Mouse (Mus musculus) lung, embryonic 15.5 days (tissue): Measurements from ENCODE around the gene Scamp1. TPM values are rescaled to one million over a fixed set of nuclear protein-coding genes. Genes with fewer than 3 reads are reported as not detected.
A peak's percentile ranks its signal among the peaks of the same experiment; 100 is the strongest.

Experiments used
- ATAC-seq: fragments of 200-750 bp; cut with Nextera tagmentation; 2 replicates; pipeline ENCODE4 v1.8.0; 2017; ENCODE audit warnings: moderate number of reproducible peaks, borderline replicate concordance; ENCODE audit not compliant: low FRiP score, low TSS enrichment; ENCODE audit errors: extremely low read depth
- H3K27ac ChIP-seq: fragments of 300-500 bp; sonication (generic); 2 replicates; pipeline ENCODE4 v1.5.1; 2015; ENCODE audit warnings: moderate library complexity, mild to moderate bottlenecking, inconsistent platforms
- H3K27me3 ChIP-seq: fragments of 300-500 bp; sonication (generic); 2 replicates; pipeline ENCODE4 v1.6.1; 2015; ENCODE audit warnings: inconsistent platforms
- H3K36me3 ChIP-seq: fragments of 300-500 bp; sonication (generic); 2 replicates; pipeline ENCODE4 v1.6.1; 2015; ENCODE audit warnings: inconsistent platforms
- H3K4me1 ChIP-seq: fragments of 300-500 bp; sonication (generic); 2 replicates; pipeline ENCODE4 v1.6.1; 2015; ENCODE audit warnings: inconsistent platforms
- H3K4me2 ChIP-seq: fragments of 300-500 bp; sonication (generic); 2 replicates; pipeline ENCODE4 v1.6.1; 2015; ENCODE audit warnings: inconsistent platforms, mild to moderate bottlenecking, moderate library complexity
- H3K4me3 ChIP-seq: fragments of 300-500 bp; sonication (generic); 2 replicates; pipeline ENCODE4 v1.5.1; 2015; ENCODE audit warnings: mild to moderate bottlenecking, inconsistent platforms
- H3K9ac ChIP-seq: fragments of 300-500 bp; sonication (generic); 2 replicates; pipeline ENCODE4 v1.6.1; 2015; ENCODE audit warnings: inconsistent platforms
- H3K9me3 ChIP-seq: fragments of 300-500 bp; sonication (generic); 2 replicates; pipeline ENCODE4 v1.6.1; 2016; ENCODE audit warnings: inconsistent platforms
- WGBS: fragments of 180-500 bp; shearing (Covaris S2); methylation state at CpG from one replicate; pipeline ENCODE4 v1.1.7; 2015; 5-methylcytosine and 5-hydroxymethylcytosine counted together
- polyA plus RNA-seq: library from polyadenylated mRNA; unstranded; fragments of >200 nt; fragmentation: Nextera tagmentation; extraction: Ambion mirVana; gene quantifications from 2 replicates; pipeline ENCODE4 v1.2.1, GENCODE M21; 2015

Scamp1 gene
- polyA plus RNA-seq, 1 experiment from 2014 or later = 31.7 TPM

DNA sequence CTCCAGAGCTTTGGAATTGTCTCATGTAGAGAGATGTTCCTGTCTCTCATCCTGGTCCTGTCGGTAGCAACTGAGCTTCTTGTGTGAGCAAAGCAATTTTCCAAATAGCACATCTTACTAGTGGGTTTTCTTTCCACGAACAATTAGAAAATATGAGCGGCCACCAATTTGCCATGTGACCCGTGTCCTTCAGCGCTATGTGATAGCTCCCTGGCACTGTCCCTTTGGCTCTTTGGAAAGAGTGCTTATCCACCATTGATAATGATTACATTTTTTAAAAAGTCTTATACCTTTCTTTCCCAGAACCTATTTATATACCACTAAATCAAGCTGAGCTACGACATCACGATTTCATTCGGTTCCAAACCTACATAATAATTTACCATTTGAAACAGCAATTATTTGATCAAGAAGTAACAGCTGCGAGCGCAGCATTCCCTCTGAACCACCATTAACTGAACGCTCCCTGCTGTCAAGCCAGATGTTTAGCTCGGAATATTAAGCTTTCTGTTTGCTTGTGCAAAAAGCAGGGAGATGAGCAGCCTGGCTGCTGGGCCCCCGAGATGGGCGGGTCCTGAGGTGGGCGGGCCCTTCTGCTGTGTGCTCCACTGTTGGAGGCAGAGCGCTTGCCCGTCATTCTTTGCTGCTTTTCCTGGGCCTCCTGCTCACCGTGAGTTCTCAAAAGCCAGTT lies 20.8 kb upstream of the Scamp1 start:
- WGBS = 33% methylated on average over 18 of the region's 18 CpGs
- Histone ChIP-seq H3K27me3 (no peaks in the 10 kb centered on the region), H3K4me3 (peak overlapping the region; percentile 11; the same call in 1 of the 2 replicates), H3K36me3 (no peaks in the 10 kb centered on the region), H3K9me3 (no peaks in the 10 kb centered on the region), H3K4me2 (peak overlapping the region; percentile 49), H3K9ac (no peak overlapping the region), H3K4me1 (peaks cover 7% of the 10 kb centered on the region; the same call in 1 of the 2 replicates), H3K27ac (no peak overlapping the region)
- ATAC-seq = peak; percentile 92; the same call in 1 of the 2 replicates

- 50% methylated on average over 7 of the region's 7 CpGs for WGBS
- Histone ChIP-seq H3K27me3 (no peaks in the 10 kb centered on the region), H3K4me3 (no peak overlapping the region), H3K27ac (no peak overlapping the region), H3K4me2 (no peak overlapping the region), H3K36me3 (no peaks in the 10 kb centered on the region), H3K4me1 (no peaks in the 10 kb centered on the region; the same call in 1 of the 2 replicates), H3K9me3 (no peaks in the 10 kb centered on the region), H3K9ac (no peak overlapping the region)
- ATAC-seq = no peak
Measured at GRCm38 (mm10) chr13:94300946-94301538, 15.4 kb upstream of the Scamp1 start.

GRCm38 (mm10) chr13:94300232-94300631 lies 14.6 kb upstream of the Scamp1 start:
- Histone ChIP-seq H3K36me3 (no peaks in the 10 kb centered on the region), H3K9me3 (no peaks in the 10 kb centered on the region), H3K27me3 (no peaks in the 10 kb centered on the region), H3K9ac (no peak overlapping the region), H3K4me2 (no peak overlapping the region), H3K4me1 (no peaks in the 10 kb centered on the region), H3K4me3 (no peak overlapping the region), H3K27ac (no peak overlapping the region)
- ATAC-seq = no peak
- 81% methylated on average over 4 of the region's 4 CpGs for WGBS

GRCm38 (mm10) chr13:94298401-94298800 lies 12.7 kb upstream of the Scamp1 start:
- Histone ChIP-seq H3K4me1 (no peaks in the 10 kb centered on the region), H3K9ac (no peak overlapping the region), H3K27ac (no peak overlapping the region), H3K9me3 (no peaks in the 10 kb centered on the region), H3K4me2 (no peak overlapping the region), H3K4me3 (no peak overlapping the region), H3K27me3 (no peaks in the 10 kb centered on the region), H3K36me3 (no peaks in the 10 kb centered on the region)
- no peak for ATAC-seq
- WGBS = 71% methylated on average over 4 of the region's 4 CpGs

DNA sequence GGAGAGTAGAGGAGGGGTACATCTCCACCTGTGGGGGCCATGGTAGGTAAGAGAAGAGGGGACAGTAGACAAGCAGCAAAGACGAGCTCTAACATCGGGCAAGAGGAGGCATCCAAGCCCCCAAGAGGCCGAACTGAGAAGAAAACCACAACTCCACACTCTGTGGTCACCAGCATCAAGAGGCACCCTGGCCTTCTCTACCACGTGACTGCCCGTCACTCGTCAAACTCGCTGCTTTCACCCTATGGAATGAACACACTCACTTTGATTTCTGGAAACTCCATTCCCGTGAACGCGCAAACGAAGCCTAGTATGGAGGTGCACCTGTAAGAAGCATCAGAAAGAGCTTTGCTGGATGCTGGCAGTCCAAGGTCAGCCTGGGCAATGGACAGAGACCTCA lies 10.7 kb upstream of the Scamp1 start:
- Histone ChIP-seq H3K27me3 (no peaks in the 10 kb centered on the region), H3K36me3 (no peaks in the 10 kb centered on the region), H3K9me3 (no peaks in the 10 kb centered on the region), H3K9ac (no peak overlapping the region), H3K4me3 (no peak overlapping the region), H3K27ac (no peak overlapping the region), H3K4me1 (no peaks in the 10 kb centered on the region), H3K4me2 (no peak overlapping the region)
- no peak for ATAC-seq
- WGBS = 79% methylated on average over 11 of the region's 11 CpGs

- H3K27me3 ChIP-seq = no peaks in the 10 kb centered on the region
- no peaks in the 10 kb centered on the region for H3K36me3 ChIP-seq
- no peak overlapping the region for H3K27ac ChIP-seq
- no peak overlapping the region for H3K9ac ChIP-seq
- no peak for ATAC-seq
- no peaks in the 10 kb centered on the region for H3K9me3 ChIP-seq
- H3K4me1 ChIP-seq = no peaks in the 10 kb centered on the region
- 75% methylated on average over 8 of the region's 8 CpGs for WGBS
- no peak overlapping the region for H3K4me3 ChIP-seq
- no peak overlapping the region for H3K4me2 ChIP-seq
Measured at GRCm38 (mm10) chr13:94295922-94296321, 10.3 kb upstream of the Scamp1 start.

GRCm38 (mm10) chr13:94294886-94295285 lies 9.2 kb upstream of the Scamp1 start:
- no peaks in the 10 kb centered on the region for H3K9me3 ChIP-seq
- WGBS = 38% methylated on average over 3 of the region's 3 CpGs

DNA sequence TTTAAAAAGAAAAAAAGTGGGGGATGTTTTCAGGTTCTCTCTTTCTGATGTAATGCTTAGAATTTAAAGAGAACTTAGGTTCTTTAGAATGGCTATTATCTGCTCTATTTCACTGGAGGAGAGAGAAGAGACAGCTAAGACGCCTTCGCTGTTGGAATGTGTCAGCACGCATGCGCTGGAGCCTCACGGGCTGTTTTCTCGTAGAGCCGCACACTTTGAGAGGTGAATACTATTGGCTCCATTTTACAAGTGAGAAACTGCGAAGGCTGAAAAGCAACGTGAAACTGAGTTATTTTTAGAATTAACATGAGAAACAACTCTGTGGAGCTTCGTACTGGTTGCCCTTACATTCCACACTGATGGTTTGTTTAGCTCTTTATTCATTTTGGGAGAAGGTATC lies 8.3 kb upstream of the Scamp1 start:
- no peaks in the 10 kb centered on the region for H3K27me3 ChIP-seq
- no peaks in the 10 kb centered on the region for H3K4me1 ChIP-seq
- no peaks in the 10 kb centered on the region for H3K36me3 ChIP-seq
- H3K9me3 ChIP-seq = no peaks in the 10 kb centered on the region
- H3K27ac ChIP-seq = no peak overlapping the region
- ATAC-seq = no peak
- no peak overlapping the region for H3K4me2 ChIP-seq
- 61% methylated on average over 10 of the region's 10 CpGs for WGBS
- no peak overlapping the region for H3K4me3 ChIP-seq
- H3K9ac ChIP-seq = no peak overlapping the region

More at GRCm38 (mm10) chr13:94294886-94295285, 9.2 kb upstream of the Scamp1 start:
- Histone ChIP-seq H3K36me3 (no peaks in the 10 kb centered on the region), H3K4me2 (no peak overlapping the region), H3K4me3 (no peak overlapping the region), H3K27ac (no peak overlapping the region), H3K27me3 (no peaks in the 10 kb centered on the region), H3K9ac (no peak overlapping the region), H3K4me1 (no peaks in the 10 kb centered on the region)
- no peak for ATAC-seq

DNA sequence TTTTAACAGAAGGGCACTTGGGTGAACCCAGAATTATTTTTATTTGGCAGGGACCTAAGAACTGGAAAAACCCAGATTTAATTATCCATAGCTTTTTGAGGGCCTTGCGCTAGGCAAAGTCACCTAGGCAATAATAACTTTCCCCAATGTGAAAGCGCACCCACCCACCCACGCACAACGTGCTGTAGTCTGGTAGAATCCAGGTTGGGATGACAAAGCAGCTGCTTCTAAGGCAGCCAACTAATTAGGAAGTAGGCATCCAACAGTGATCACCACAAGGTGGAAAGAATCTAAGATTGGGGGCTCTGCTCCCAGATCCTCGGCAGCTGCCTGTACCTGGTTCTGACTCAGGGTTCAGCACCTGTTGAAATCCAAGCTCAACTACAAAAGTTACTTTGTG lies 538 bp upstream of the Scamp1 start:
- 41% methylated on average over 5 of the region's 5 CpGs for WGBS
- Histone ChIP-seq H3K27me3 (no peaks in the 10 kb centered on the region), H3K4me3 (peak overlapping the region; percentile 80), H3K36me3 (no peaks in the 10 kb centered on the region), H3K9me3 (no peaks in the 10 kb centered on the region), H3K4me1 (peaks cover 11% of the 10 kb centered on the region), H3K4me2 (peak overlapping the region; percentile 86), H3K27ac (peak overlapping the region; percentile 62), H3K9ac (no peak overlapping the region)
- ATAC-seq = no peak

GRCm38 (mm10) chr13:94284543-94285269 lies 951 bp downstream of the Scamp1 start:
- Histone ChIP-seq H3K27ac (peak overlapping the region; percentile 62), H3K9me3 (no peaks in the 10 kb centered on the region), H3K4me1 (peaks cover 11% of the 10 kb centered on the region), H3K9ac (peak overlapping the region; percentile 77), H3K4me3 (peak overlapping the region; percentile 80), H3K27me3 (no peaks in the 10 kb centered on the region), H3K4me2 (peak overlapping the region; percentile 86), H3K36me3 (no peaks in the 10 kb centered on the region)
- 2% methylated on average over 63 of the region's 65 CpGs for WGBS
- peak; percentile 75 for ATAC-seq

GRCm38 (mm10) chr13:94279420-94279819 lies 6.2 kb downstream of the Scamp1 start:
- Histone ChIP-seq H3K4me1 (peaks cover 10% of the 10 kb centered on the region), H3K9ac (no peak overlapping the region), H3K4me2 (no peak overlapping the region), H3K9me3 (no peaks in the 10 kb centered on the region), H3K27me3 (no peaks in the 10 kb centered on the region), H3K4me3 (no peak overlapping the region), H3K36me3 (no peaks in the 10 kb centered on the region), H3K27ac (no peak overlapping the region)
- ATAC-seq = no peak
- WGBS = 48% methylated on average over 5 of the region's 5 CpGs

DNA sequence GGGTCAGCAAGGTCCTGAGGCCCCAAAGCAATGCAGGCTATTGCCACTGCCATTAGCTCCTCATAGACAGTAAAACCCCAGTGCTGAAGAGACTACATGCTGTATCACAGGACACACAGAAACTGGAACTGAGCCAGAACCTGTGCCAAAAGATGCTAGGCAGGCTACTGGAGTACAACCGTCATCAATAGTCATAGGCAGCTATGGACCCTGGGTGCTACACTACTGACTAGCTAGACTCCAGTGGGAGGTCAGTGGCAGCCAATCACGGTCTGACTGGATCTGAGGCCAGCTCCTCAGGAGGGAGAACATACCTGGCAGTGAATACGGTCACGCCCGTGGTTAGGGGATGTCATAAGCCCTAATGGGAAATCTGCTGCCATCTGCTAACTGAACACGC lies 14.4 kb downstream of the Scamp1 start:
- Histone ChIP-seq H3K9ac (no peak overlapping the region), H3K4me1 (peaks cover 15% of the 10 kb centered on the region; the same call in 1 of the 2 replicates), H3K9me3 (no peaks in the 10 kb centered on the region), H3K27ac (no peak overlapping the region), H3K36me3 (no peaks in the 10 kb centered on the region), H3K27me3 (no peaks in the 10 kb centered on the region), H3K4me2 (no peak overlapping the region), H3K4me3 (no peak overlapping the region)
- 93% methylated on average over 6 of the region's 6 CpGs for WGBS
- no peak for ATAC-seq
